Mouse (Mus musculus): Measurements from ENCODE around the gene Sbk3.
A peak's percentile ranks its signal among the peaks of the same experiment; 100 is the strongest.
"Not testable (repeated sequence)": the region's sequence is repeated elsewhere in the genome, so short reads cannot be mapped to it uniquely, and the experiment has no call there.

Gene Sbk3

DNA sequence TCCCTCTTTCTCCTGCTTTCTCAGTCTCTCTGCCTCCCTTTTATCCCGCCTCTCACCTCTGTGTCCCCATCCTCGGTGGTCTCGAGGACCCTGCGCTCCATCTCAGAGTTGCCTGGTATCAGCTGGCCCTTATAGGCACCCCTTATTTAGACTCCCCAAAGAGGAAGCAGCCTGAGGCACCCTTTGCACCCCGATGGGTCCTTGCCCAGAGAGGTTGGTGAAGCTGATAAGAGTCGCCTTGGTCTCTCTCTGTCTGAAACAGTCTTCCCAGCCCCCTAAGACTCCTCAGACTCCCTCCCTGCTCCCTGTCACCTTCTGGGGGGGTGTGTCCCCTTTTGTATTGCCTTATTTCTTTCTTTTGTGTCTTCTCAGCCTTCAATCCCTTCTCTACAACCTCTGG, at the start of gene Sbk3:
TSS of gene Sbk3 (minus strand) at position 101 of the 400 bp plus-strand sequence.
- no peak for DNase-seq (ENCODE audit: low read depth, low spot score)

DNA sequence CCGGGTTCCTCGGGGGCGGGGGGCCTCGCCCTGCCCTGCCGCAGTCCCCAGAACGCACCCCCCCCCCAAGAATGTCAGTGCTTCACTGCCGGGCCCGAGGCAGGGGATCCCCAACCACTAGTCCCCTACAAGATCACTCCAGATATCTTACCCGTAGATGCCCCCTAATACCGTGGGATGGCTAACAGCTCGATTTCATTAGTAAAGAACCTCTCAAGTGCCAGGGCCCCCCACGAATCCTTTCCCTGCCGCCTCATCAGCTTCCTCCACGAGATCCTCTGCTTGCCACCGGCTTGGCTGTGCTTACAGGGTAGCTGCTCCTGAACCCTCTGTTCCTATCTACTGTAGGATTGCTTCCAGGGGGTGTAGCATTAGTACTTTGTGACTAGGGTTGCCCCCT, 49.7 kb upstream of the Sbk3 start:
- peak; percentile 42 for DNase-seq (ENCODE audit: low read depth, low spot score)

DNA sequence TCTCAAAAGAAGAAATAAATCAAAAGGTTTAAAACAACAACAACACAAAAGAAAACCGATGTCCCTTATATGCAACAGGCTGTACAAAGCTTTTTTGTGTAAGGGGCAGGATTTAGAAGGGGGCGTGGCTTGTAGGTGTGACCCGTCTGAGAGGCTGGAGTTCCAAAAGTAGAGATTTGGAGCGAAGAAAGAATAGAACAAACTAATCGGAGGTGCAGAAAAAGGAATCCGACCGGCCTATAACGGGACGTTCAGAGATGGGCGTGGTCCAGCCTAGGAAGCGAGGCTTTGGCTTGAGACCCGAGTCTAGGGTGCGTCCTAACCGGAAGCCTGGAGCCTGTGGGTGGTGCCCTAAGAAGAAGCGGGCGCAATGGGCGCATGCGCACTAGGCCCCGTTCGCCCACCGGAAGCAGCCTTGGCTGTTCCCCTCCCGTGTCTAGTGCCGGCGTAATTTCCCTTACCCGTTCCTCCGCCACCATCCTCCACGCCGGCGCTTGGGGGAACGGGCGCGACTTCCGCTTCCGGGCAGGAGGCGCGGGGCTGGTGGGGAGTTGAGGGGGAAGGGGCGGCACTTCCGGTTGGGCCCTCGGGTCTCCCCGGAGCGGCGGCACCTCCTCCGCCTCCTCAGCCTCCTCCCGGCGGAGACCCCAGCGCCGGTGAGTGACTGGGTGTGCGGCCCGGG, 49.2 kb upstream of the Sbk3 start, which contains the start of the genes Zfp865 and Ccdc106:
TSS of gene Zfp865 (plus strand) at position 377 of the 682 bp plus-strand sequence.
TSS of gene Ccdc106 (plus strand) at position 554 of the 682 bp plus-strand sequence.
- DNase-seq (ENCODE audit: low read depth, low spot score): peak; percentile 98

DNA sequence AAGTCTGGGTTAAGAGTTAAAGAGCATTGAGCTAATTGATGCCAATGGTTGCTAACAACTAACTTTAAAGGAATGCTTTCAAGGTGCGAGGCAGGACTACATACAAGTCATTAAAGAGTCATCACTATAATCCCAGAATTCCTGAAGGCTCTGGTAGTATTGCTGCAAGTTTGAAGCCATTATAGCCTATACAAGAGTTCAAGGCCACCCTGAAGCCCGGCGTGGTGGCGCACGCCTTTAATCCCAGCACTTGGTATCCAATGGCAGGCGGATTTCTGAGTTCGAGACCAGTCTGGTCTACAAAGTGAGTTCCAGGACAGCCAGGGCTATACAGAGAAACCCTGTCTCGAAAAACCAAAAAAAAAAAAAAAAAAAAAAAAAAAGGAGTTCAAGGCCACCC, 48.6 kb upstream of the Sbk3 start:
- peak; percentile 31 for DNase-seq (ENCODE audit: low read depth, low spot score)

DNA sequence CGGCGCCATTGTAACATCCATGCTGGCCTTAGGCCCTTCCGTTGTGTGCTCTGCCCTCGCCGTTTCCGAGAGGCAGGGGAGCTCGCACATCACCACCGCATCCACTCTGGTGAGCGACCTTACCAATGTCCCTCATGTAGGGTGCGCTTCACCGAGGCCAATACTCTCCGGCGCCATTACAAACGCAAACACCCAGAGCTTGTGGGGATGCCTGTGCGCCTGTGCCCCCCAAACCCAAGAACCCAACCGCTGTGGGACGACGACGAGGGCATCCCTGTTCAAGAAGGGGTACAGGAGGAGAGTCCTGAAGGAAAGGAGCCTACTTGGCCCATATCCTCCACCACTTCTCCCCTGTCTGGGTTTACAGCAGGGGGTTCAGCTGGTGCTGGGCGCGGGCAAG, 47.0 kb upstream of the Sbk3 start:
- DNase-seq (ENCODE audit: low read depth, low spot score): no peak

DNA sequence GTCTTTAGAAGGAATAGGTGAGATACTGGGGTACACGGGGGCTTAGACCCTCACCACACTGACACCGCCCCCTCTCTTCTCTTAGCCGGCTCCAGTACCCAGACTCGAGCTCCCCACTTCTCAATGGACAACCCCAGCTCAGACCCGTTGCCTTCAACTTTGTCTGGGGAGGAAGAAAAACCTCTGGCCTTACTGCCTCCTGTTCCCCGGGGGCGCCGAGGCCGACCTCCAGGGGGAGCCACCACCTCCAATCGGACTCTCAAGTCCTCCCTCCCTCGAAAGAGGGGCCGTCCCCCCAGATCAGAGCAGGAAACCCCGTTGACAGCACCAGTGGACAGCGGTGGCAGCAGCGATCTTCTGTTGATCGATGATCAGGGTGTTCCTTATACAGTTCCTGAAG, 46.4 kb upstream of the Sbk3 start:
- DNase-seq (ENCODE audit: low read depth, low spot score): no peak

DNA sequence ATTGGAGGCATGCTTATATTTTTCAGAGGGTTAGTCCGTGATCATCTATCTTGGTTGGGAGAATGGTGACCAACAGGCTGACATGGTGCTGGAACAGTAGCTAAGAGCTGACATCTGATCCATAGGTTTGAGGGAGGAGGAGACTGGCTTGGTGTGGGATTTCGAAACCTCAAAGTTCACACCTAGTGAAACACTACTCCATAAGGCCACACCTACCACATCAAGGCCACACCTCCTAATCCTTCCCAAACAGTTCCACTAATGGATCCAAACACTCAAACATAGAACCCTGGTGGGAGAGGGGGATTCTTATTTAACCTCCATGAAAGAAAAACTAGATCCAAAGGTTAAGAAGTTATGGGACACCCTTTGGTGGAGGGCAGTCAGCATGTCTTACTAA, 46.0 kb upstream of the Sbk3 start:
- peak; percentile 6 for DNase-seq (ENCODE audit: low read depth, low spot score)

DNA sequence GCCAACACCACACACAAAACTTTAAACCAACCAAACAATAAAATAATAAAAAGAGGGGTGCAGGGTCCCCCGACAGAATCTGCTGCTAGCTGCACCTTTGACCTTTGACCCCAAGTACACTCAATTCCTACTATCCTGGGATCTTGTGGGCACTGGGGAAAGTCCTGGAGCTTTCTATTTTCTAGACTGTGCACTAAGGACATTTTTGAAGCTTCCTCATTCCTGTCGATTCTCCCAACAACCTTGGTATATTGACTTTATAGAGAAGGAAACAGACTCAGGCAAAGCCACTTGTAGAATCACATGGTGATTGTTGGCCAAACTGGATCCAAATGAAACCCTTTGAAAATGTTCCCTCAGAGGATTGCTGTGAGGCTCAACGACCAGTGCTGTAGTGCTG, 45.1 kb upstream of the Sbk3 start:
- DNase-seq (ENCODE audit: low read depth, low spot score): peak; percentile 13

DNA sequence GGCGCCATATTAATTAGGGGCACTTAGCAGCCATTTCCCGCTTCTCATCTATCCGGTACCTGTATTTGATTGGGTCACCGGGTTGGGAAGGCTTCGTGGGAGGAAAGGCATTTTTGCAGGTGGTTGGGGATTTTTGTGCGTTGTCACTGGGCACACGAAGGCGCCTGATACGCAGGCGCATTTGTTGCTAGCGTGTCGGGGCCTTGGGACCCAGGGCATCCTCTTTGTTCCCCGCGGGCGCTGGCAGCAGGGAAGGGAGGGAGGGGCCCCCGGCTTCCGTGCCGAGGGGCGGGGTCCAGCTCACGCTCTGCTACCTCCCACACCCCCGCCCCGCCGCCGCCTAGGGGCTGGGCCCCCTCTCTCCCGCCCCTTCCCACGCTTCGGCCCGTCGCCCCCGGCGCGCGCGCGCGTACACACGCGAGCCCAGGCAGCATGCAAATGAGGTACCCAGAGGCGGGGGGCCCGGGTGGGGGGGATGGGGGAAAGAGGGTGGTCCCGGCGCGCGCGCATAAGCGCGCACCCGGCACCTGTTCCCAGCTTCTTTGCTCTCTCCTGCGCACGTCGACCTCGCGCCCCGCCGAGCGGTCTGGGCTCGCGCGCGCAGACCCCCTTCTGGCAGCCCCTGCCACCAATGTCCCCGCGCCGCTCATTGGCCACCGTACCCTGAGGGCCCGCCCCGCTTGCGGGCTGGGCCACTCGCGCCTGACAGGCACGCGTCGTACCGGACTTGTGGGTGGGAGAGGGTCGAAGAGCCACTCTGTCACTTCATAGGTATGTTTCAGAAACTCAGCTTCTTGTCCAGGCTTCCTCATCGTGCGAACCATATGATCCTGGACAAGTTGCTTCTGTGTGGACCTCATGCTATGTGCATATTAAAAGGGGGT, 44.4 kb upstream of the Sbk3 start, which contains the start of gene Gm44973:
TSS of gene Gm44973 (plus strand) at position 379 of the 884 bp plus-strand sequence.
- peak; percentile 94 for DNase-seq (ENCODE audit: low read depth, low spot score)

DNA sequence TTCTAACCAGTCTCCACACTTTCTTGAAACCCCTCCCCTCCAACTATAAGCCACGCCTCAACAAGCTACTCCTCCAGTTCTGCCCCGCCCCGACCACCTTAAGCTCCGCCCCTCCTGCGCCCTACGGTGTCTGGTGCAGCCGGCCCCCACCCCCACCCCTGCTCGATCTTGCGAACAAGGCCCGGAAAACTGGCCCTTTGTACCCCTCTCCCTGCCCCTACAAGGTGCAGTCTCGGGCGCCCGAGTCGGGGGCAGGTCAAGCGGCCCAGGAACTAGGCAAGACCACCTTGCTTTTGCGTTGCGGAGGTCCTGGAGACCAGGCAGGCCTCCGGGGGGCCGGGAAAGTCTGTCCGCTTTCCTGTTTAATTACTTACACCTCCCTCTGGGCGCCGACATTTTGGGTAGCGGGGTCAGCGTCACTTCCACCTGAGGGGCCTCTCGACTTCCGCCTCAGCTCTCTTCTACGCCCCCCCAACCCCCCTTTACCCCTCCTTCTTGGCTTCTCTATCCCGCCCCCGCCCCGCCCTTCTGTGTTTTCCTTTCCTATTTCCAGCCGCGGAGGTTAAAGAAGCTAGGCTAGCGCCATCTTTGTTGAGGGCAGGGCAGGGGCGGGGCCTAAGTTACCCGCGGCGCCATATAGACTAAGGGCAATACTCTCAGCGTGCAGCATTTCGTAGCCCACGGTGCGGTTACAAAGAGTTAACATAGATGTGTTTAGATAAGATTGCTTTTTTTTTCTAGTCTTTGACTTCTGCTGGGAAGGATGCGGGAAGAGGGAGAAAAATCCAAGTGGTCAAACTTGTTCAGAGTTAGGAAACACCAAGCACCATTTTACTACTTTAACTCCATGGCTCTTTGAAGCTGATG, 43.5 kb upstream of the Sbk3 start, which contains the start of the genes Zfp524 and Fiz1:
TSS of gene Zfp524 (plus strand) at position 165 of the 867 bp plus-strand sequence.
TSS of gene Fiz1 (minus strand) at position 447 of the 867 bp plus-strand sequence.
- peak; percentile 96 for DNase-seq (ENCODE audit: low read depth, low spot score)

DNA sequence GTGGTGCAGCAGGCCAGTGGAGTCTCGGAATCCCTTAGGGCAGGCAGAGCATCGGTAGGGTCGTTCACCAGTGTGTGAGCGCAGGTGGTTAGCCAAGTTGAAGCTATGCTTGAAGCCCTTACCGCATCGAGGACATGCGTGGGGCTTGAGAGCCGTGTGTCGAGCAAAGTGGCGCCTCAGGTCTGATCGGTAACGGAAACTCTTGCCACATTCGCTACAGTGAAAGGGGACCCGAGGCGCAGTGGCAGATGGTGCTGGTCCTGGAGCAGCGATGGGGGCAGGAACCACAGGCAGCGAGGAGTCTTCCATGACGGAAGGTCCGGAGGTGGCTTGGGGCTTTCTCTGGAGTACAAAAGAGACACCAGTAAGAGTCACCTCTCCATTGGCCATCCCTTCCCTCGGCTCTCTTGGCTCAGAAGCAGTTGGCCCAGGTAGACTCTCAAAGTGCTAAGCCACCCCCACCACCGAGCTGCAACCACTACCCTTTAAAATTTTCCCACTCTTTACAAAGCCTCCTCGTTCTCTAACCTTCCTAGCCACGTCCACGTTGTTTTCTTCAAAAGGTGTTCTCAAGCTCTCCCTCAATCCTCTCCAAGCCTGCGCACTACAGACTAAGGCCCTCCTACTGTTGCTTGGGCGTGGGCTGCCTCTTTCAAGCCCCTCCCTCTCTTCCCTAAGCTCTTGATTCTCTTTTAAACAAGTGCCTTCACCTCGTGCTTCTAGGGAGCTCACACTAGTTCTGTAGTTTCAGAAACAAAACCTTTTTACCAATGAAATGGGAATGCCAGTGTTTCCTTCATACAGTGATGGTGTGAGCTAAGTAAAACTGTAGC, 41.9 kb upstream of the Sbk3 start:
- no peak for DNase-seq (ENCODE audit: low read depth, low spot score)

DNA sequence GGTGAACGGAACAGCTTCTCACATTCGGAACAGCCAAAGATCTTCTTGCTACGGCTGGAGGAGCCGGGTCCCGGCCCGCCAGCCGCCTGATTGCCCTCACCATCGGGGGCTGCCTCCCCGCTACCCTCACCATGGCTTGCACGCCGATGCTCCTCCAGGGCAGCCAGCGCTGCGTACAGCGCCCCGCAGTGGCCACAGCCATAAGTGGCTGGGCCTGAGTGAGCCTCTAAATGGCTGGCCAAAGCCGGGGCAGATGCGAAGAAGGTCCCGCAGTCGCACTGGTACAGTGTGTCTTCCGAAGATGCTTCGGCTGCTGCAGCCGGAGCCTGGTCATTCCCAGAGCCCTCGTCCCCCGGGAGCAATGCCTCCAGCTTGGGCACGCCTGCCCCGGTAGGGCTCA, 37.3 kb upstream of the Sbk3 start:
- DNase-seq (ENCODE audit: low read depth, low spot score): no peak

DNA sequence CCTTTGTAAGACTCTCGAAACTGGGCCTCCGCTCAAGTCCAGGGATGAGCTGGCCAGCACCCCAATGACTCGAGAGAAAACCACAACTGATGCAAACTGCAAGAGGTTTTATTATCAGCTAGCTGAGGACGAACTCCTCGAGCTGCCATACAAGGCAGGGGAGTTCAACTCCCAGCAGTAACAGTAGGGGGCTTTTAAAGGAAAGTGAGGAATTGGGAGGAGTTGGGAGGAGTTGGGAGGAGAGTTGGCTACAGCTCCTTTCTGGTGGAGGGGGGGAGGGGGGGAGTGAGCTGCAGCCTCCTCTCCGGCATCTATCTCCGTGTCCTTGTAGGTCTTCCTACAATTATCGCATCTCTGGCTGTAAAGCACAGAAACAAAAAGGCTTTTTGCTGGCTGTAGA, 31.9 kb upstream of the Sbk3 start:
- DNase-seq (ENCODE audit: low read depth, low spot score): not testable (repeated sequence)

DNA sequence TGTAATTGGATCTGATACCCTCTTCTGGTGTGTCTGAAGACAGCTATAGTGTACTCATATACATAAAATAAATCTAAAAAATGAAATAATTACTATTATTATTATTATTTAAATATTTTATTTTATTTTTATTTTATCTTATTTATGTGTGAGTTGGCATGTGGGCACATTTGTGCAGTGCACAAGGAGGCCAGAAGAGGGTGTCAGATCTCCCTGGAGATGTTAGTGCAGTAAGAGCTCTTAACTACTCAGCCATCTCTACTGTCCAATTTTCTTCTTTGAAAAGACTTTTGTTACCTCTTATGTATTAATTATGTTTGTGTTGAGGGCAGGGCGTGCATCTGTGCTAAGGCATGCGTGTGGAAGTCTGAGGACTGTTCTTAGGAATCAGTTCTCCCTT, 28.9 kb upstream of the Sbk3 start:
- peak; percentile 39 for DNase-seq (ENCODE audit: low read depth, low spot score)

DNA sequence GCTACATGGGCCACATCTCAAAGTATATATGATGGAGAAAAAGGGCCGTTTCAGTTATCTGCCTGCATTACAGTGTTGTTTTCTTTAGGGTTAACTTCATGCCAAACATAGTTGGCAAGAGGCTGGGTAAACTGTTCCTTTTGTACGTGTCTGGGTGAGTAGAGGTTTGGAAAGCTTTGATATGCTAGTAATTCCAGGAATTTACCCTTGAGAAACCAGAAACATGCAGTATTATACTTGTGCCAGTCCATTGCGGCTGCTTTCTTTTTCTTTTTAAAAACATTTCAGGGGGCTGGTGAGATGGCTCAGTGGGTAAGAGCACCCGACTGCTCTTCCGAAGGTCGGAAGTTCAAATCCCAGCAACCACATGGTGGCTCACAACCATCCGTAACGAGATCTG, 26.0 kb upstream of the Sbk3 start:
- DNase-seq (ENCODE audit: low read depth, low spot score): peak; percentile 55

DNA sequence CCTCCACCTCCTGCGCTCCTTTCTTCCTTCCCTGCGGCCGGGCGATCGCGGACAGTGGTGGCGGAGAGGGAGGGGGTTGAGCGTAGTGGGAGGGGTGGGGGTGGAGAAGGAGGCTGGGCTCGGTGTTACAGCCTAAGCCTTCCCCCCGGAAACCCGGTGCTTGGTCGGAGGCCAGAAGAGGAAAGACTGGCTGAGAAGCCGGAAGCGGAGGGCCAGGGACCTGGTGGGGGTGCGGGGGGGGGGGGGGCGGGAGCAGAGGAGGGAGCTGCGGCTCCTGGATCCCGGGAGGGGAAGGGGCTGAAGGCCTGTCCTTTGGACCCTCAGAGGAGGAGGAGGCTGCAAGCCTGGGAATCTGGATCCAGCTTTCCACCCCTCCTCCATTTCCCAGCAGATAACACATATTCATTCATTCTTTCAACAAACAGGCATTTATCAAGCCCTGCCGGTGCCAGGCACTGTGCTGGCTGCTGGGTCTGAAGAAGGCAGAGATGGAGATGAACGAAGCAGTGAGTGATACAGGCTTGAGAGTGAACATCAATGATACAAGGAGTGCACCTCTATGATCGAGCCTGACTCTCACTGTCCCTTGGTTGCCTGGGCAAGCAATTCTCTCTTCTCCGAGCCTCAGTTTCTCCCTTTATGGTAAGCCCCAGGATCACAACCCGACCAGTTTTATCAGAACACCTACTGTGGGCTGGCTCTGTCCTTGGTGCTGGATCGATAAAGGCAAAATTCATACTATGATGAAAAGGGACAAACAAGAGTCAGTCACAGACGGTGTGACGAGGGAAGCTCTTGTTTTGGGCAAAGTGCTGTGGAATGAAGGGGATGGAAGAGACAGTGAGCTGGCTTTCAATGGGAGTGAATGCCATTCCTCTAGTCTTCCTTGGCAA, 25.3 kb upstream of the Sbk3 start, which contains the start of gene Zfp579:
TSS of gene Zfp579 (minus strand) at position 156 of the 893 bp plus-strand sequence.
- peak; percentile 86 for DNase-seq (ENCODE audit: low read depth, low spot score)

DNA sequence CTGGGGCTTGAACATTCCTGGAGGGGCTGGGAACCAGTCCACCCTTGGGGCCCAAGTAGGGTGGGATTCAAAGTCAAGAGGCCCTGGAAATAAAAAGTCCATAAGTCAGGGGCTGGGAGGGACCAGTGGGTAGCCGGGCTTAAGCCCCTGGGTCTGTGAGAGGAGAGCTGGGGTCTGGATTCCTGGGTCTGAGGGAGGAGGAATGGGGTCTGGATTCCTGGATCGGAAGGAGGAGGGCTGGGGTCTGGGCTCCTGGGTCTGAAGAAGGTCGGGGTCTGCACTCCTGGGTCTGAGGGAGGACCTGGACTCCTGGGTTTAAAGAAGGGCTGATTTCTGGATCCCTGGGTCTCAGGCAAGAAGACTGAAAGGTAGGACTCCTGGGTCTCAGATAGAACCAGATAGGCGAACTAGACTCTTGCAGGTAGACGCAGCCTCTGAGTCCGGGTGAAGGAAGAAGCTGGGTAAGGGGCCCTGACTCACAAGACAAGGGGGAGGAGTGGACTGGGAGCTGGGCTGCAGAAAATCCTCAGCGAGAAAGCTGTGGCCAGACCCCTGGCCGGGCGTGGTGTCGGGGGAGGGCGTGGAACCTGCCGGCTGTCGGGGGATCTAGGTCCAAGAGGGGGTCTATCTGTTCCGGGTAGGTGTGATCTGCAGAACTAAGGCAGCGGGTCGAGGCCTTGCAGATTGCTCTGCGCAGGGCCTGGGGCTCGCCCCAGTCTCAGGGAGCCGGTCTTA, 24.5 kb upstream of the Sbk3 start:
- DNase-seq (ENCODE audit: low read depth, low spot score): no peak

DNA sequence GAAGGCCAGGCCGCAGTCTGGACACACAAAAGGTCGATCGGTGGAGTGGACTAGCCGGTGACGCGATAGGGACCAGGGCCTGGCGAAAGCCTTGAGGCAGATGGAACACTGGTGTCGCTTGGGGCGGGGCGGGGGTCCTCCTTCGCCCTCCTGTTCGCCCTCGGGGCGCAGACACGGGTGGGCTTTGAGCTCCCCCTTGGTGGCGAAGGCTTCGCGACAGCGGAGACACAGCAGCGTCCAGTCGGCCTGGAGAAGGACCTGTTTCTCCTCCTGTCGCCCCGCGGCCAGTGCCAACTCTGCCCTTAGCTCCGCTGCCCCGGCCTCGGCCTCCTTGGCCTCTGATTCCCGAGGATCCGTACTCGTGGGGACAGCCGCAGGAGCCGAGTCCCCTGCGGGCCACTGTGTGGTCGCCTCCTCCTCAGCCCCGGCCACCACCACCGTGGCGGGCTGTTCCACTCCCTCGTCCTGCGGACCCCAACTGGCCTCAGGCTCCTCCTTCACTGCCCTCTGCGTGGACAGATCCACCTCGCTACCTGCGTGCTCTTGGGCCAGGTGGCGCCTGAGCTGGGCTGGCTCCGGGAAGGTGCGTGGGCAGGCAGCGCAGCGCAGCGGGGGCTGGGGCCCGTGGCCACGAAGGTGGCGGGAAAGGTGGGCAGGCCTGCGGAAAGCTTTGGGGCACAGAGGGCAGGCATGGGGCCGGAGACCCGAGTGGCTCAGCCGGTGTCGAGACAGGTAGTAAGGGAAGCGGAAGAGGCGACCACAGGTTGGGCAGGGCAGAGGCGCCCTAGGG, 23.2 kb upstream of the Sbk3 start:
- DNase-seq (ENCODE audit: low read depth, low spot score): no peak
